Mouse (Mus musculus) midbrain, embryonic 12.5 days (tissue): ENCODE measurements around the gene Camk1. TPM values are rescaled to one million over a fixed set of nuclear protein-coding genes. Genes with fewer than 3 reads are reported as not detected.

ENCODE experiments used
- ATAC-seq: fragments of 200-750 bp; cut with Nextera tagmentation; 2 replicates; pipeline ENCODE4 v1.8.0; 2017; ENCODE audit warnings: low read depth, moderate TSS enrichment, moderate library complexity; ENCODE audit not compliant: low FRiP score
- H3K27ac ChIP-seq: fragments of 300-500 bp; sonication (generic); replicated peaks from 2 replicates; pipeline ENCODE4 v1.5.1; 2016; ENCODE audit warnings: mild to moderate bottlenecking
- H3K27me3 ChIP-seq: fragments of 300-500 bp; sonication (generic); 2 replicates; pipeline ENCODE4 v1.6.1; 2016; ENCODE audit warnings: mild to moderate bottlenecking
- H3K36me3 ChIP-seq: fragments of 300-500 bp; sonication (generic); 2 replicates; pipeline ENCODE4 v1.6.1; 2016
- H3K4me1 ChIP-seq: fragments of 300-500 bp; sonication (generic); 2 replicates; pipeline ENCODE4 v1.6.1; 2016
- H3K4me2 ChIP-seq: fragments of 300-500 bp; sonication (generic); replicated peaks from 2 replicates; pipeline ENCODE4 v1.6.1; 2016; ENCODE audit warnings: mild to moderate bottlenecking, moderate library complexity
- H3K4me3 ChIP-seq: fragments of 300-500 bp; sonication (generic); 2 replicates; pipeline ENCODE4 v1.5.1; 2016; ENCODE audit warnings: mild to moderate bottlenecking
- H3K9ac ChIP-seq: fragments of 300-500 bp; sonication (generic); replicated peaks from 2 replicates; pipeline ENCODE4 v1.6.1; 2016; ENCODE audit warnings: mild to moderate bottlenecking, moderate library complexity
- H3K9me3 ChIP-seq: fragments of 300-500 bp; sonication (generic); 2 replicates; pipeline ENCODE4 v1.6.1; 2016; ENCODE audit warnings: mild to moderate bottlenecking
- WGBS: fragments of 180-500 bp; shearing (Covaris S2); methylation state at CpG from one replicate; pipeline ENCODE4 v1.1.7; 2016; 5-methylcytosine and 5-hydroxymethylcytosine counted together
- polyA plus RNA-seq: library from polyadenylated mRNA; unstranded; fragments of >200 nt; fragmentation: Nextera tagmentation; extraction: Ambion mirVana; gene quantifications from 2 replicates; pipeline ENCODE4 v1.2.1, GENCODE M21; 2016

Gene Camk1
- polyA plus RNA-seq, 1 experiment from 2014 or later: 67.4 TPM

DNA sequence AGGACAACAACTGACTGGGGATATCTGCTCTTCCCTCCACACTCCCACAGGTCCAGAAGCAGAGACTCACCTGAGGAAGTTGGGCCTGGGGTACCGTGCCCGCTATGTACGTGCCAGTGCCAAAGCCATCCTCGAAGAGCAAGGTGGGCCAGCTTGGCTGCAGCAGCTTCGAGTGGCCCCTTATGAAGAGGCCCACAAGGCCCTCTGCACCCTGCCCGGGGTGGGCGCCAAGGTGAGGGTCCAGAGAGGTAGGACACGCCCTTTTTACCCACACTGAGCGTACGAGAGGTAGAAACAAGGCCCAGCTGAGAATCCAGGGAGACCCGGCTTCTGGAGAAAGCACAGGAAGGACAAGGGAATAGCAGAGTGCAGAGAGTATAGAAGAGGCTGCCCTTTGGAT is 12.1 kb downstream of the Camk1 start:
- no peaks in the 10 kb centered on the region for H3K27me3 ChIP-seq
- H3K27ac ChIP-seq: no peak overlapping the region
- no peak overlapping the region for H3K4me2 ChIP-seq
- H3K36me3 ChIP-seq: peaks cover 52% of the 10 kb centered on the region
- 93% methylated on average over 11 of the region's 11 CpGs for WGBS
- no peak overlapping the region for H3K4me3 ChIP-seq
- H3K4me1 ChIP-seq: peaks cover 14% of the 10 kb centered on the region
- ATAC-seq: no peak
- H3K9ac ChIP-seq: no peak overlapping the region
- no peaks in the 10 kb centered on the region for H3K9me3 ChIP-seq

DNA sequence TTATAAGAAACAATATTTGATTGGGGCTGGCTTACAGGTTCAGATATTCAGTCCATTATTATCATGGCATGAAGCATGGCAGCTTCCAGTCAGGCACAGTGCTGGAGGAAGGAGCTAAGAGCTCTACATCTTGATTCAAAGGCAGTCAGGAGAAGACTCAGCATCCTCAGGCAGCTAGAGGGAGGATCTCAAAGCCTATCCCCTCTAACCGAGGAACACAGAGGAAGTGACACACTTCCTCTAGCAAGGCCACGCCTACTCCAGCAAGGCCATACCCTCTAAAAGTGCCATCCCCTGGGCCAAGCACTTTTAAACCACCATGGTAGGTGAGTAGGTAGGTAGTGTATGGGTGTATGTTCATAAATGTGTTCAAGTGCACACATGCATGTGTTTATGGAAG is 13.2 kb downstream of the Camk1 start:
- no peak for ATAC-seq

DNA sequence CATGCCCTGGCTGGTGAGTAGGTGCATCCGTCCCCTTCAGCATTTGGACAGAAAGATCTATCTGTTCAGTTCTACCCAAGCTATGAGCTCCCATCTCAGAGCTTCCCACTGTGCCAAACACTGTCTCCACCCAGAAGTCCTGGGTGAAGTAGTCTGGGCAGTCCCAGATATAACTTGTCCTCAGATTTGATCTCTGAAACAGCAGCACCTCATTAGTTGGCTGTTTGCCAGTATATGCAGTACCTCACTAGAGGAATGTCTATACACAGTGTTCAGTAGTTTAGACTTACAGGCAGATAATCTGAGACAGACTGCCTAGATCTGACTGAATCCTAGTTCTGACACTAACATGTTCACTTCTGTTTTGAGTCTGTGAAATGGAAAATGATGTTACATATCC is 14.4 kb downstream of the Camk1 start:
- H3K4me2 ChIP-seq: no peak overlapping the region
- peaks cover 24% of the 10 kb centered on the region for H3K4me1 ChIP-seq
- H3K9ac ChIP-seq: no peak overlapping the region
- no peak overlapping the region for H3K4me3 ChIP-seq
- no peaks in the 10 kb centered on the region for H3K27me3 ChIP-seq
- WGBS: 85% methylated on average over 1 of the region's 1 CpGs
- no peak overlapping the region for H3K27ac ChIP-seq
- H3K9me3 ChIP-seq: no peaks in the 10 kb centered on the region
- peaks cover 41% of the 10 kb centered on the region for H3K36me3 ChIP-seq
- ATAC-seq: no peak

More for the DNA sequence above, 13.2 kb downstream of the Camk1 start:
- H3K9ac ChIP-seq: no peak overlapping the region
- no peak overlapping the region for H3K4me3 ChIP-seq
- H3K4me2 ChIP-seq: no peak overlapping the region
- no peaks in the 10 kb centered on the region for H3K27me3 ChIP-seq
- H3K9me3 ChIP-seq: no peaks in the 10 kb centered on the region
- H3K27ac ChIP-seq: no peak overlapping the region
- peaks cover 42% of the 10 kb centered on the region for H3K36me3 ChIP-seq
- 70% methylated on average over 2 of the region's 2 CpGs for WGBS
- H3K4me1 ChIP-seq: peaks cover 21% of the 10 kb centered on the region

- peak within 1 kb of the TSS; percentile 85 for H3K4me2 ChIP-seq
- peak; percentile 98 for ATAC-seq
Measured at GRCm38 (mm10) chr6:113326533-113327315, 17.1 kb downstream of the Camk1 start, which contains the start of gene Ogg1. Gene Ogg1, plus strand, starts transcription at chr6:113326972.

GRCm38 (mm10) chr6:113315972-113316371 is 27.8 kb downstream of the Camk1 start:
- Histone ChIP-seq H3K4me1 (no peaks in the 10 kb centered on the region), H3K9ac (no peak overlapping the region), H3K36me3 (peaks cover 89% of the 10 kb centered on the region), H3K9me3 (no peaks in the 10 kb centered on the region), H3K4me3 (no peak overlapping the region), H3K4me2 (no peak overlapping the region), H3K27ac (no peak overlapping the region), H3K27me3 (no peaks in the 10 kb centered on the region)
- no peak for ATAC-seq
- WGBS: 91% methylated on average over 3 of the region's 3 CpGs

More at GRCm38 (mm10) chr6:113326533-113327315, 17.1 kb downstream of the Camk1 start, which contains the start of gene Ogg1:
- Histone ChIP-seq H3K4me3 (peak within 1 kb of the TSS; percentile 59), H3K36me3 (peaks cover 50% of the 10 kb centered on the region), H3K27ac (peak within 1 kb of the TSS; percentile 90), H3K27me3 (no peaks in the 10 kb centered on the region), H3K9ac (peak within 1 kb of the TSS; percentile 76), H3K9me3 (no peaks in the 10 kb centered on the region), H3K4me1 (peaks cover 19% of the 10 kb centered on the region)
- under 1% methylated on average over 52 of the region's 52 CpGs for WGBS

DNA sequence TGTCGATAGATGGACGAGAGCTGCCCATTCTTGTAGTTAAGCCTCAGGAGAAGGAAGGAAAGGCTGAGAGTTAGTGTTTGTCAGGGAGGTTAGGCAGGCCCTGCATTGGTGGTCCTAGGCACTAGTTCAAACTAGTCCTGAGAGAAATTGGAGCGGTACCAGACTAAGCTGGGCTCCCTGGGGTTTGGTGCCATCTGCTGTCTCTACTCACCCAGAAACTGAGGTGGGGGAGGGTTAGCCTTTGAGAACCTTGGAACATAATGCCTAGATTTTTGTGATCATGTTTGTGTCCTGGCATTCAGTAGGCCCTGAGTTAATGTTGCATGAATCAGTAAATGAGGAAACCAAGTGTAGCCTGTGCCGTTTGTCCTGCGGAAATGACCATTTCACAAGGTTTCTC is 35.6 kb downstream of the Camk1 start:
- peak overlapping the region; percentile 99 for H3K4me3 ChIP-seq
- no peak overlapping the region; the same call in 1 of the 2 replicates for H3K27ac ChIP-seq

GRCm38 (mm10) chr6:113307481-113308121 is 36.2 kb downstream of the Camk1 start:
- Histone ChIP-seq H3K9ac (peak overlapping the region; percentile 97), H3K4me2 (peak overlapping the region; percentile 99), H3K36me3 (peaks cover 20% of the 10 kb centered on the region), H3K27ac (peak overlapping the region; percentile 99), H3K27me3 (no peaks in the 10 kb centered on the region), H3K4me3 (peak overlapping the region; percentile 99), H3K9me3 (no peaks in the 10 kb centered on the region), H3K4me1 (peaks cover 26% of the 10 kb centered on the region)
- under 1% methylated on average over 34 of the region's 34 CpGs for WGBS
- 0 out of 2 replicates have a peak, but pooled peaks have one; percentile 2 for ATAC-seq

More for the DNA sequence above, 35.6 kb downstream of the Camk1 start:
- no peaks in the 10 kb centered on the region for H3K27me3 ChIP-seq
- no peaks in the 10 kb centered on the region for H3K9me3 ChIP-seq
- H3K9ac ChIP-seq: peak overlapping the region; percentile 97
- H3K36me3 ChIP-seq: peaks cover 26% of the 10 kb centered on the region
- H3K4me2 ChIP-seq: peak overlapping the region; percentile 99
- H3K4me1 ChIP-seq: peaks cover 26% of the 10 kb centered on the region
- ATAC-seq: no peak
- 37% methylated on average over 5 of the region's 5 CpGs for WGBS

DNA sequence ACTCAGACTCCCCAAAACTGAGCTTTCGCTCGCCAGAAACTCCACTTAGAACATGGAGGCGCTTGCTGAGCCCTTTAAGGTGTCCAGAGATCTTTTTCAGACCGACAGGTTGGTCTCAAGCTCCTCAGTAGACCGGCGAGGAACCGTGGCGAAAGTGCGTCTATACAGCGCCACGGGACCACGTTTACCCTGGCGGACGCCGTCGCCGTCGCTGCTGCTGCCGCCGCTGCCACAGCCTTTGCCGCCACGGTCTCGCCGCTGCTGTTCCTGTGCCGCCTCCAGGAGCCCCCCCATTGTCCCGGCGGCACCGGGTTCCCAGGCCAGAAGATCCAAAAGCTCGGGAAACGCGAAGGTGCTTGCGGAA is 36.8 kb downstream of the Camk1 start, which contains the start of gene Brpf1:
Gene Brpf1 (plus strand): TSS at position 152 of the 364 bp plus-strand sequence.
- under 1% methylated on average over 32 of the region's 32 CpGs for whole genome bisulfite sequencing
- H3K4me1 ChIP-seq: peaks cover 26% of the 10 kb centered on the region
- H3K4me3 ChIP-seq: peak within 1 kb of the TSS; percentile 99
- no peaks in the 10 kb centered on the region for H3K9me3 ChIP-seq
- H3K4me2 ChIP-seq: peak within 1 kb of the TSS; percentile 99
- H3K36me3 ChIP-seq: peaks cover 15% of the 10 kb centered on the region
- ATAC-seq: peak; percentile 47
- peak within 1 kb of the TSS; percentile 99 for H3K27ac ChIP-seq
- no peaks in the 10 kb centered on the region for H3K27me3 ChIP-seq
- H3K9ac ChIP-seq: peak within 1 kb of the TSS; percentile 97

- Histone ChIP-seq H3K9ac (peak overlapping the region; percentile 97), H3K27me3 (no peaks in the 10 kb centered on the region), H3K27ac (peak overlapping the region; percentile 99), H3K4me3 (peak overlapping the region; percentile 99), H3K9me3 (no peaks in the 10 kb centered on the region), H3K4me1 (peaks cover 26% of the 10 kb centered on the region), H3K36me3 (peaks cover 15% of the 10 kb centered on the region), H3K4me2 (peak overlapping the region; percentile 99)
- under 1% methylated on average over 50 of the region's 50 CpGs for WGBS
- peak; percentile 98 for ATAC-seq
Measured at GRCm38 (mm10) chr6:113306322-113306985, 37.3 kb downstream of the Camk1 start.

GRCm38 (mm10) chr6:113302258-113302657 is 41.5 kb downstream of the Camk1 start:
- no peak for ATAC-seq

GRCm38 (mm10) chr6:113301350-113301749 is 42.4 kb downstream of the Camk1 start:
- no peak for ATAC-seq
- 80% methylated on average over 5 of the region's 5 CpGs for WGBS
- H3K27ac ChIP-seq: no peak overlapping the region
- H3K4me3 ChIP-seq: no peak overlapping the region
- H3K27me3 ChIP-seq: no peaks in the 10 kb centered on the region
- peaks cover 7% of the 10 kb centered on the region; the same call in 1 of the 2 replicates for H3K4me1 ChIP-seq
- no peaks in the 10 kb centered on the region for H3K36me3 ChIP-seq
- H3K4me2 ChIP-seq: no peak overlapping the region
- no peaks in the 10 kb centered on the region for H3K9me3 ChIP-seq
- H3K9ac ChIP-seq: no peak overlapping the region

More at GRCm38 (mm10) chr6:113302258-113302657, 41.5 kb downstream of the Camk1 start:
- H3K4me2 ChIP-seq: no peak overlapping the region
- WGBS: 29% methylated on average over 3 of the region's 3 CpGs
- no peak overlapping the region for H3K9ac ChIP-seq
- H3K9me3 ChIP-seq: no peaks in the 10 kb centered on the region
- peaks cover 7% of the 10 kb centered on the region; the same call in 1 of the 2 replicates for H3K4me1 ChIP-seq
- no peaks in the 10 kb centered on the region for H3K36me3 ChIP-seq
- no peak overlapping the region for H3K27ac ChIP-seq
- no peak overlapping the region for H3K4me3 ChIP-seq
- H3K27me3 ChIP-seq: no peaks in the 10 kb centered on the region
